Comparison of ENCODE assay signal across 13 mouse cellular contexts in genomic region chr9:29550107-29550506, GRCm38 (mm10).
DNase-seq lines count a peak whose midpoint lies in the region.
"Had no signal": no experiment of that assay in that cellular context is flagged by ENCODE, and none has a peak within 500 bp of the region (broad histone marks: within the 10 kb centered on the region; RNA-seq: fewer than 3 reads in every experiment).

No protein-coding gene starts in this region.

- DNase-seq in cerebellum, adult 11 months = peak; percentile 51
- no peak for DNase-seq in cerebellum, postnatal 4 days (ENCODE audit: low spot score in 2 of 2)
- DNase-seq in cerebellum, adult 11-12 months = peak; percentile 64
- DNase-seq in cerebellum, adult 8-10 months = peak; percentile 61
- DNase-seq in cerebellum, postnatal 36 days = peak; percentile 42 to 73
- DNase-seq in frontal cortex, postnatal 25 days (ENCODE audit: low spot score in 2 of 2) = no peak
- DNase-seq in adrenal gland, adult (ENCODE audit: inconsistent age in 2 of 2, low spot score in 1 of 2) = no peak
- DNase-seq: adrenal gland, adult 2 months; adrenal gland, postnatal 14 days; B cell, adult 2 months; gastrocnemius, postnatal 25 days; heart, adult 2 months; kidney, adult 2 months had no signal

Comparison
In these comparisons a context has a peak if more than half of its experiments do, and no peak if none do; other contexts are left out.
1. DNase-seq: peak in cerebellum, adult 11 months (single experiment), cerebellum, adult 11-12 months (single experiment), cerebellum, adult 8-10 months (single experiment) and cerebellum, postnatal 36 days (2 of 2); none in cerebellum, postnatal 4 days (0 of 2), frontal cortex, postnatal 25 days (0 of 2) and adrenal gland, adult (0 of 2).